Mouse (Mus musculus) leukemia stem cell, adult 10-12 weeks (primary cell): ENCODE measurements around the gene Zfp511. TPM values are rescaled to one million over a fixed set of nuclear protein-coding genes. Genes with fewer than 3 reads are reported as not detected.

Experiments used
- polyA plus RNA-seq: library from polyadenylated mRNA; stranded (reverse); fragments of >175 nt; gene quantifications from 2 replicates; pipeline ENCODE4 v1.2.3, GENCODE M21; 2012; ENCODE audit warnings: low replicate concordance

Gene Zfp511
- 15.0 and 21.8 TPM in 2 replicates for polyA plus RNA-seq

DNA sequence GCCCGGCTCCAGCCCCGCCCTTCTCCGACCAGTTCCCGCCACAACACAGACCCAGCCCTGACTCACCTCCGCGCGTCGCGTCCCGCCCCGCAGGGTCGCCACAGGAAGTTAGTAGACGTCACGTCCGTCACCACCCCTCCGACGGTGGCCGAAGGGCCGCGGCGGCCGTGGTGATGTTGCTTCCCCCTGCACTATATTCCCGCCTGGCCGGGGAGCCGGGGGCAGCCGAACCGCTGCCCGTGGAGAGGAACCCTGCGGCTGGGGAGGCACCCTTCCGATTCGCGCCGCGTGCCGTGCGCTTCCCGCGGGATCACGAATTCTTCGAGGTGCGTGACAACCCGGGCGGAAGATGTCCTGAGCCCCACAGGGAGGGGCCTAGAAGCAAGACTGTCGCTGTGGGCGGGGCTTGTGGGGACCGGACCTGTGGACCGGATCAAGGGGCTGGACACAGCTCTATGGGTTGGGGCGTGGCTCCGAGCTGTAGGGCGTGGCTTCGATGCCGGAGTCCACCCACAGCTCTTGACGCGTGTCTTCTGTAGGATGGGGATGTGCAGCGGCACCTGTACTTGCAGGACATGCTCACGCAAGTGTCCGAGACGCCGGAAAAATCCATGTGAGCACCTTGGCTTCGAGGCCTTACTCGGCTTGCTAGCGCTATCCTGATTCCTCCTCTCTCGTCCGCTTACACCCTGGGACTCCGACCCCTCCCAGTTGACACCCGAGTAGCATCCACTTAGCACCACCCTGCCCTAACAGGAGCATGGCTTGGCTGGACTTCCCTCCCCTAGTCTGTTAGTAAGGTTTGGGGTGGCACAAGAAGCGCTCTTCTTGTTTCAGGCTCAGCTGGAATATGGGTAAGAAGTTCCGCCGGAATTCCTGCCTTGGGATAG lies at the start of gene Zfp511, which contains the start of gene Tubgcp2:
TSS of gene Zfp511 (plus strand) at position 111 of the 890 bp plus-strand sequence.
TSS of gene Tubgcp2 (minus strand) at position 389 of the 890 bp plus-strand sequence.

DNA sequence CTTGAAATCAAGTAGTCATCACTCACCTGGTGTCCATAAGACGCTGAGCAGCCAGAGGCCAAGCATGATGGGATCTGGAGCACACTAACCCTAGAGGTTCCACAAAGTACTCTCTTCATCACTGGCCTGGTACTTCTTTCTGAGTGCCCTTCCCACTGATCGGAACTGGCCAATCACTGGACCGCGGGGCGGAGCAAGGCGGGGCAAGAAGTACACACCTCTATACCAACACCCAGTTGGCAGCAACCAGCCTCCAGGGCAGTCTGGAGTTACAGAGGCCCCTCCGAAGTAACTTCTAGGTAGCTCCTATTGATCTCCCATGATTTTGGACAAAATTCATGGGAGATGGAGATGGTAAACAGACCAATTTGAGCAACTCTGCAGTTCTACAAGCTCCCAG lies 43.8 kb upstream of the Zfp511 start, which contains the start of gene Adam8:
TSS of gene Adam8 (minus strand) at position 157 of the 400 bp plus-strand sequence.

DNA sequence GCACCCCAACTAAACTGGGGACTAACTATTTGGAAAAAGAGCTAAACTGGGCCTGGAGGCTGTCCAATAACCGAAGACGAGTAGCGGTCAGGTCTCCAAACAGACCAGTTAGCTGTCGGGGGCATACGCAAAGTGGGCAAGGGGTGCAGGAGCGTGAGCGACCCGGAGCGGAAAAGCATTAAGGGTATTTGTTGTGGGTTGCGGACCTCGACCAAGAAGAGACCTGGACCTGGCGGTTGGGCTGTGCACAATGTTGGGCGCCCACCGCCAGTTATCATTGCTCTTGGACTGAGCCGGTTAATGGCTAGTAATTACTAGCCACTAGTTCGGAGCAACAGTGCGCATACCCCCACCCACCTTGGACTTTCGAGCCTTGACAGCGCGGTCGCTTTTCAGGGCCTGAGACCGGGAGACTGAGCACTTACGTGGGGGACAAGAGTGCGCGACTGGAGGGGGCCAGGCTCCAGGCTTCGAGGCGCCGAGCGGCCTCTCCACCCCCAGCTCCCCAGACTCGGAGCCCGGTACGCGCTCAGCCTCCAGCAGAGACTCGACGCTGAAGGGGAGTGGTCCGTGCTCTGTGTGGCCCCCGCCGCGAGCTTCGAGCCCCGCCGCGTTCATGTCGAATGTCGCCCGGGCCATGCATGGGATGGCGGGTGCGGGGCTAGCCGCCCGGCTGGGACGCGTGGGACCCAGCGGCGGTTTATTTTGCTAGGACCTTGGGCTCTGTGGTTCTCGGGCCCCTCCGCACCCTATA lies 12.3 kb downstream of the Zfp511 start, which contains the start of gene Msx3:
TSS of gene Msx3 (minus strand) at position 729 of the 754 bp plus-strand sequence.

DNA sequence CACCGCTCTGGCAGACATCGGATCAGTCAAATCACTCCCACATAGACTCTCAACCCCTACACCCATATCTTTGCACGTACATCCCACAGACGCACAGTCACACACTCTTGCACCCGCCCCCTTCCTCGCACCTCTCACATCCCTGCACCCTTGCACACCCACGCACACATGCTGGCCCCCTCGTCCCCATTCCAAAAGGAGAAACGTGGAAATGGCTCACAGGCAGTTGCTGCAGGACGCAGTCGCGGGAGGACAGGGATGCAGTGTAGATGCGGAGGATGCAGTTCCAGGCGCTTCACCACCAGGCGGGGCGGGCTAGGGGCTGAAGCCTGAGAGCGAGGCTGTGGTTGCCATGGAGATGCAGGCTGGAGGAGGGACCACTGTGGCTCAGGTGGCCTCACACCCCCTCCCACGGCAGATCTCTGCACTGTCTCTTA lies 46.1 kb downstream of the Zfp511 start, which contains the start of gene Caly:
TSS of gene Caly (minus strand) at position 307 of the 437 bp plus-strand sequence.

Other genes starting within 250 kb of the Zfp511 start
- gene Adgra1, start 202.2 kb upstream of the Zfp511 start, polyA plus RNA-seq: not detected in 2 replicates
- gene Kndc1, start 141.7 kb upstream of the Zfp511 start, polyA plus RNA-seq: 0.06 TPM in 1 of 2 replicates, not detected in the other
- 0.39 and 0.77 TPM in 2 replicates for gene Utf1, start 92.6 kb upstream of the Zfp511 start, polyA plus RNA-seq
- not detected in 2 replicates for gene 6430531B16Rik, start 57.6 kb upstream of the Zfp511 start, polyA plus RNA-seq
- gene Adam8, start 43.8 kb upstream of the Zfp511 start, polyA plus RNA-seq: 2.5 and 4.3 TPM in 2 replicates
- 2.9 and 8.4 TPM in 2 replicates for gene Tubgcp2, start 278 bp downstream of the Zfp511 start, polyA plus RNA-seq
- not detected in 2 replicates for gene Msx3, start 12.7 kb downstream of the Zfp511 start, polyA plus RNA-seq
- not detected in 2 replicates for gene Caly, start 46.2 kb downstream of the Zfp511 start, polyA plus RNA-seq
- not detected in 2 replicates for gene Prap1, start 57.0 kb downstream of the Zfp511 start, polyA plus RNA-seq
- gene Fuom, start 66.0 kb downstream of the Zfp511 start, polyA plus RNA-seq: 22.3 and 34.2 TPM in 2 replicates
- gene Paox, start 79.4 kb downstream of the Zfp511 start, polyA plus RNA-seq: 2.6 and 4.2 TPM in 2 replicates
- gene Echs1, start 80.1 kb downstream of the Zfp511 start, polyA plus RNA-seq: 2.1 and 6.3 TPM in 2 replicates
- gene Mtg1, start 101.2 kb downstream of the Zfp511 start, polyA plus RNA-seq: 5.5 and 5.9 TPM in 2 replicates
- not detected in 2 replicates for gene Sprn, start 118.5 kb downstream of the Zfp511 start, polyA plus RNA-seq
- gene Olfr522, start 128.4 kb downstream of the Zfp511 start, polyA plus RNA-seq: not detected in 2 replicates
- not detected in 2 replicates for gene Olfr523, start 136.8 kb downstream of the Zfp511 start, polyA plus RNA-seq
- gene Olfr524, start 169.6 kb downstream of the Zfp511 start, polyA plus RNA-seq: not detected in 2 replicates
- 0.07 TPM in 1 of 2 replicates, not detected in the other for gene Cd163l1, start 181.9 kb downstream of the Zfp511 start, polyA plus RNA-seq
- gene 5830411N06Rik, start 210.9 kb downstream of the Zfp511 start, polyA plus RNA-seq: 0.05 and 0.08 TPM in 2 replicates